Mouse (Mus musculus) cerebellum, adult 2 months (tissue): Measurements from ENCODE around the gene Rpl24. TPM values are rescaled to one million over a fixed set of nuclear protein-coding genes. Genes with fewer than 3 reads are reported as not detected.

Experiments
- DNase-seq, 2 experiments: peaks; one replicate each; pipeline ENCODE4 v3.0.0; 2021
- H3K27ac ChIP-seq: fragments of 200-500 bp; 2 replicates; pipeline ENCODE4 v1.5.1; 2012; ENCODE audit warnings: low read length, control low read depth, inconsistent platforms; ENCODE audit not compliant: insufficient read depth
- H3K27me3 ChIP-seq: fragments of 200-500 bp; 2 replicates; pipeline ENCODE4 v1.6.1; 2012; ENCODE audit warnings: inconsistent platforms, mild to moderate bottlenecking, low read length, moderate library complexity; ENCODE audit not compliant: control insufficient read depth, insufficient read depth
- H3K4me1 ChIP-seq: fragments of 200-500 bp; 2 replicates; pipeline ENCODE4 v1.6.1; 2011; ENCODE audit warnings: low read length; ENCODE audit not compliant: control insufficient read depth, insufficient read depth
- H3K4me3 ChIP-seq: fragments of 200-500 bp; replicated peaks from 2 replicates; pipeline ENCODE3; 2011; ENCODE audit warnings: mild to moderate bottlenecking, low read depth, low read length, control low read depth; ENCODE audit not compliant: insufficient read depth
- CTCF ChIP-seq: fragments of 200-500 bp; IDR thresholded peaks from 2 replicates; pipeline ENCODE4 v1.5.1; 2011; ENCODE audit warnings: low read depth, mild to moderate bottlenecking, control low read depth, low read length, moderate library complexity, borderline replicate concordance; ENCODE audit not compliant: insufficient read depth
- POLR2A ChIP-seq: fragments of 200-500 bp; IDR thresholded peaks from 2 replicates; pipeline ENCODE4 v1.6.1; 2011; ENCODE audit warnings: low read length, control low read depth, borderline replicate concordance; ENCODE audit not compliant: insufficient read depth
- whole genome bisulfite sequencing: fragments of 180-500 bp; shearing (Covaris S2); methylation state at CpG from one replicate; pipeline ENCODE4 v1.1.7; 2018; 5-methylcytosine and 5-hydroxymethylcytosine counted together
- polyA plus RNA-seq: library from polyadenylated mRNA; depleted of rRNA; stranded (reverse); fragments of >200 nt; gene quantifications from 2 replicates; pipeline ENCODE4 v1.2.3, GENCODE M21; 2012

Gene Rpl24
- polyA plus RNA-seq, 1 experiment = 431 TPM

GRCm38 (mm10) chr16:55974256-55974902 lies 8.3 kb downstream of the Rpl24 start:
- no peaks in the 10 kb centered on the region for H3K4me1 ChIP-seq
- TF ChIP-seq CTCF = no peak
- TF ChIP-seq POLR2A = peak; percentile 24; the same call in 1 of the 2 replicates
- H3K4me3 ChIP-seq = peak overlapping the region; percentile 73
- WGBS = under 1% methylated on average over 54 of the region's 55 CpGs
- no peaks in the 10 kb centered on the region for H3K27me3 ChIP-seq
- H3K27ac ChIP-seq = peak overlapping the region; percentile 84
- DNase-seq = peak; percentile 72 to 74

- H3K27ac ChIP-seq = peak overlapping the region; percentile 8; the same call in 1 of the 2 replicates
- TF ChIP-seq CTCF (no peak), POLR2A (no peak)
- H3K4me3 ChIP-seq = peak overlapping the region; percentile 73
- H3K4me1 ChIP-seq = no peaks in the 10 kb centered on the region
- 3% methylated on average over 14 of the region's 14 CpGs for WGBS
- no peak for DNase-seq
- H3K27me3 ChIP-seq = no peaks in the 10 kb centered on the region
These were observed 8.8 kb downstream of the Rpl24 start for GRCm38 (mm10) chr16:55974903-55975285.

GRCm38 (mm10) chr16:55986001-55986400 lies 19.9 kb downstream of the Rpl24 start:
- 98% methylated on average over 3 of the region's 3 CpGs for WGBS
- Histone ChIP-seq H3K4me3 (no peak overlapping the region), H3K27ac (no peak overlapping the region), H3K4me1 (no peaks in the 10 kb centered on the region), H3K27me3 (no peaks in the 10 kb centered on the region)
- DNase-seq = no peak
- TF ChIP-seq CTCF (no peak), POLR2A (no peak)

- no peak for DNase-seq
- Histone ChIP-seq H3K27ac (no peak overlapping the region), H3K27me3 (no peaks in the 10 kb centered on the region), H3K4me1 (no peaks in the 10 kb centered on the region), H3K4me3 (no peak overlapping the region)
- 84% methylated on average over 4 of the region's 4 CpGs for WGBS
- TF ChIP-seq POLR2A (no peak), CTCF (no peak)
These were observed 24.2 kb downstream of the Rpl24 start for GRCm38 (mm10) chr16:55990311-55990710.

- H3K27ac ChIP-seq = no peak overlapping the region
- TF ChIP-seq POLR2A (no peak), CTCF (no peak)
- no peak for DNase-seq
- WGBS = 91% methylated on average over 2 of the region's 2 CpGs
- no peaks in the 10 kb centered on the region for H3K4me1 ChIP-seq
- H3K4me3 ChIP-seq = no peak overlapping the region
- no peaks in the 10 kb centered on the region for H3K27me3 ChIP-seq
These were observed 28.2 kb downstream of the Rpl24 start for GRCm38 (mm10) chr16:55994235-55994634.

- Histone ChIP-seq H3K4me1 (no peaks in the 10 kb centered on the region), H3K27me3 (no peaks in the 10 kb centered on the region), H3K4me3 (no peak overlapping the region), H3K27ac (no peak overlapping the region)
- DNase-seq = no peak
- TF ChIP-seq CTCF (no peak), POLR2A (no peak)
- 93% methylated on average over 11 of the region's 11 CpGs for WGBS
These were observed 40.7 kb downstream of the Rpl24 start for GRCm38 (mm10) chr16:56006798-56007197.

- no peaks in the 10 kb centered on the region for H3K27me3 ChIP-seq
- 94% methylated on average over 1 of the region's 1 CpGs for WGBS
- H3K4me3 ChIP-seq = no peak overlapping the region
- TF ChIP-seq POLR2A = no peak
- TF ChIP-seq CTCF = no peak
- no peaks in the 10 kb centered on the region for H3K4me1 ChIP-seq
- H3K27ac ChIP-seq = no peak overlapping the region
- DNase-seq = no peak
These were observed 42.8 kb downstream of the Rpl24 start for GRCm38 (mm10) chr16:56008862-56009261.
